Mouse (Mus musculus): ENCODE measurements around the gene Zfp609.

The Zfp609 gene

DNA sequence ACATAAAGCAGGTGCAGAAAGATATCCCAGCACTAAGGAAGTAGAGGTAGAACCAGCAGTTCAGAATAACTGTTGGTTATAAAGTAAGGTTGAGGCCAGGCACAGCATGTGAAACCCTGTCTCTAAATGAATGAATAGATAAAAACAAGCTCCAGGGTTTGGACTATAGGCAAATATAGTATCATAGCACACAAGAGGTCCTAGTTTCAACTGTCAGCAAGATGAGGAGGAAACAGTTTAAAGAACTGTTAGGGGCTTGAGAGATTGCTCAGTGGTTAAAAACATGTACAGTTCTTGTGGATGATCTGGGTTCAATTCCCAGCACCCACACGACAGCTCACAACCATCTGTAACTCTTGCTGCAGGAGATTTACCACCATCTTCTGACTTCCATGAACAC, 15.6 kb downstream of the Zfp609 start:
- DNase-seq: no peak

DNA sequence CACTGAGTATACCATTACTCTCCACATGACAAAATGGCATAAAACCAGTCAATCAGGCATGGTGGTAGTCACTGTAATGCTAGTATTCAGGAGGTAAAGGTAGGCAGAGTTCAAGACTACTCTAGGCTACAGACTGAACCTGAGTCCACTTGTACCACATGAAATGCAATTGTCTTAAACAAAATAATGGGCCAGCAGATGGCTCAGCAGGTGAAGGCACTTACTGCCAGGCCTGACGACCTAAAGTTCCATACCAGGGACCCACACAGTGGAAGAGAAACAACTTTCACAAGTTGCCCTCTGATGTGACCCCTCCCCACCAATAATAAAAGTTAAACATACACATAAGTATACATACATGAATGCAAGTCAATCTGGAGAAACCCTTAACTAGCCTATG, 19.5 kb downstream of the Zfp609 start:
- no peak for DNase-seq

DNA sequence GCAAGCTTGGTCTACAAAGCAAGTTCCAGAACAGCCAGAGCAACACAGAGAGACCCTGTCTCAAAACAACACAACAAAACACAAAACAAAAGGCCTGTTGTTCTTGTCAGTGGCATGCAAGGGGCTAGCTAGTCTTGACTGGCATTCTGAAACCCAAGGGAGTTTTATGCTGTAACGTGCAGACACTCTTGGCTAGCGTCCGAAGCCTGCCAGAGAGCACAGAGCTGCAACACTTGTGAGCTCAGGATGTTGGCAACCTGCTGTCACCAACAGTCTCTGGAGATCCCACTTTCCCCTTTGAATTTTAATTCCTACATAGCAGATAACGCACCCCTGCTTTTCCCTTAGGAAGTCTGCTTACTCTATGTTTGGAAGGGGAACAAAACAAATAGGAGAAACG, 20.1 kb downstream of the Zfp609 start:
- no peak for DNase-seq

DNA sequence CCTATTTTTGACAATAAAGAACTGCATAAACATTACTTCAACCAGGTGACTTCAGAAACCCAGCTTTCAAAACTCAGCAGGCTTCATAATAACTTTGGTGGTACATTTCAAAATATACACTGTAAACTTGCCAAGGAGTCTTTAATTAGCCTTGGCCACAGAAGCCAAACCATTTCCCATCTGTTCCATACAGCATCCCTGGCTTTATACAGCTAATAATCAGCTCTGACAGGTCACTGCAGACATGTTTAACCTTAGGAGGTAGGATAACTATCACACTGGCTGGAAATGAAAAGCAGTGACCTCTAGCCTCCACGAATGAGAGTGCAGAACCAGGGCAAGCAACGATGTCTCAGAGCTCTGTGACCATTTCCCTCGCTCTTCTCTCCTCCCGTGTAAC, 27.6 kb downstream of the Zfp609 start:
- DNase-seq: no peak

DNA sequence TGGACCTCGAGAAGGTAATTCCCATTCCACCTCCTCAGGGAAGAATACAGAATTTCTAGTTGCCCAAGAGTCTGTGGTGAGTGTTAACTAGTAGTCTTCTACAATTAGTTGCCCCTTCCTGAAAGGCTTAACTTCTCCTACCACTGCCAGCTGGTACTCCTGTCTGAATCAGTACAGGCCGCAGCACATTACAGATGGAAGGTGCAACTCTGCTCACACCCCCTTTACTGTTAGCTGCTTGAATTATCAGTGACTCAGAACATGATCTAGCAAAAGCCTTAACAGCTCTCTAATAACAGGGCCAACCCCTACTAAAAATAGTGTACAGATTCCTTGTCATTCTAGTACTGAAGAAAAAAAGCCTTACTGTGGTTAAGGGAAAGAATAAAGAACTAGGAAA, 31.7 kb downstream of the Zfp609 start:
- DNase-seq: no peak

DNA sequence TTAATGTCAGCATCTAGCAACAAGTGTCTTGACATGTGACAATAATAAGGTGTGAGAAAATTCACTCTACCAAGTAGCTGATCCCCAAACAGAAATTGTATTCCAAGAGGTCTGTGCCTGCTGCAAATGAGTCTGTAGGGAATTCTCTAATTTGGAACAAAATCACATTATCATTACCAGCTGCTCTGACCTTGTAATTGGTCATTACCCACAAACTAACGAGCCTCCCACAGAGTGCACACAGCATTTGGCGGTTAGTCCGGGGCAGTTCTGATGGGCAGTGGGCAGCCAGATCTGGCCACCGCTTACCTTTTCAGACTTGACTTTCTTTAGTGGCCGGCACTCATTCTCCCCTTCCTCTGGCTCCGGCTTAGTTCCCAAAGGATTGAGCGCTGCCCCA, 33.1 kb downstream of the Zfp609 start:
- DNase-seq: no peak

DNA sequence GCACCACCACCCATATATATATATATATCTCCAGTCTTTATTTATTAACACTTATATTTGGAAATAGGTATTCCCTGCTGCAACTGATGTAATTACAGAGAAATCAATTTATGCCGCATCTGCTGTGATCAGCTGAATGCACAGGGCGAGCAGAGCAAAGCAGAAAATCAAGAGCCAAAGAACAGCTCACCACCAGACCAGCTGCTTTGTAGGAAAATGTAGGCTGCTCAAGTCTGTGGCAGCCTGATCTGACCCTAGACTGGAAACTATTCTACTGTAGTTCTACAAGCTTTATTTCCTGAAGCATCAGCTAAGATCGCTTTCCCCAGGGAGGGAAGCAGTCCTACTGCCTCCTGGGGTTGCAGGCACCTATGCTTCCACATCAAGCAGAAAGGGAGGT, 33.9 kb downstream of the Zfp609 start:
- no peak for DNase-seq

DNA sequence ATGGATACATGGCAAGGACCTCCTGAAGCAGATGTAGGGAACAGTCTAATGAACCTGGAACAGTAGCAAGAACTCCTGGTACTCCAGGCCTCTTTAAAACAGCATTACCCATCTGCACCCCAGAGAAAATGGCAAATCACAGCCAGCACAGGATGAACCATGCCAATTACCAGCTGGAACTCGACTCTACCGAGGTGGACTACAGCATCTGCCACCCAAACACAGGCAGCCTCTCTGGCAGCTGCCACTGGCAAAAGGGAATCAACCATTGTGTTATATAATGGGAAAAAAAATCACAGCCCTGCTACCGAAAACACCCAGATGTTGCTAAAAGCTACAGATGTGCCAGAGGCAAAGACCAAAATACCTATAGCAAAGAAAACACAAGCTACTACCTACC, 34.3 kb downstream of the Zfp609 start:
- DNase-seq: no peak

DNA sequence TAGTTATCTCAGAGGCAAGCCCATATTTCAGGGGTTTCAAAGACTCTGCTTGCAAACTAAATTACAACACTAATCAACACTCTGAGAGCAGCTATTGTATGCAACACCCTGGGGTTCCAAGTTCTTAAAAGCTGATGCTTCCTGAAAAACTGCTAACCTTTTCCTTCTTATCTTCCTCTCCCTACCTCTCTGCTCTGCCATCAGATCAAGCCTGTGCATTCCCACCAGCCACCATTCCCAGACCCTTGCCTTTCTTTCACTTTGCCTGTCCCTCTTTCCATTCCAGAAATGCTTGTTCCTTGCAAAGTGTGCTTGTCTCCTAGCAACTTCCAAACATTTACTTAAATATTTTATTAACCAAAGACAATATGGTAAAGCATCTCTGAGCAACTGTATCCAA, 35.5 kb downstream of the Zfp609 start:
- no peak for DNase-seq

DNA sequence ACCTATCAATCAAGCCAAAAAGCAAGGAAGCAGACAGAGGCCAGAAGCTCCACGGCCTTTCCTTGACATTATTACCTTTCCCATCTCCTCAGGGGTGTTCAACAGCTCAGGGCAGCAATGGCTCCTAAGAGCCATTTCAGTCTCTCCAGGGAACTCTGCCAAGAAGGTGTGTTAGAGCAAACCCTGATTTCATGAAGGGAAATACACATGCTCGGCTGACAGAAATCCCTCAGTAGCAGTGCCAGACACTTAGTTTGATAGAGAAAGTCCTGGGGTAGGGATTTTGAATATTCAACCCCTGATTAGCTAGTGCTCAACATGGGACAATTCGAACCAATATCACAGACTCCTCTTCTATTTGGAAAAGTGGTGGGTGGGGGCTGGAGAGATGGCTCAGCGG, 36.3 kb downstream of the Zfp609 start:
- DNase-seq: peak; percentile 33

DNA sequence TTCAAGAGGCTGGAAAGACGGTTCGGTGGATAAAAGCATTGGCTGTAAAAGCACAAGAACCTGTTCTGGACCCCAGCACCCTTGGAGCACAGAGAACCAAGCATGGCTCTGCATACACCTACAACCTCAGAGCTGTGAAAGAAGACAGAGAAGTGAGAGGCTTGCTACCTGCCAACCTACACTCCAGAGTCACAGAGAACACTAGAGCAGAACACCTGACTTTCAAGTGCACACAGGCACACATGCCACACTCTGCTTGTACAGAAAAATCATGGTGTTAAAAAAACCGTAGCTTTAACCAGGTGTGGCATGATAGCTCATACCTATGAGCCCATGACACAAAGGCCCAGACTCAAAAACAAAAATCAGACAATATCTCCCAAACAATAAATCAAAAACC, 37.6 kb downstream of the Zfp609 start:
- DNase-seq: peak; percentile 57

DNA sequence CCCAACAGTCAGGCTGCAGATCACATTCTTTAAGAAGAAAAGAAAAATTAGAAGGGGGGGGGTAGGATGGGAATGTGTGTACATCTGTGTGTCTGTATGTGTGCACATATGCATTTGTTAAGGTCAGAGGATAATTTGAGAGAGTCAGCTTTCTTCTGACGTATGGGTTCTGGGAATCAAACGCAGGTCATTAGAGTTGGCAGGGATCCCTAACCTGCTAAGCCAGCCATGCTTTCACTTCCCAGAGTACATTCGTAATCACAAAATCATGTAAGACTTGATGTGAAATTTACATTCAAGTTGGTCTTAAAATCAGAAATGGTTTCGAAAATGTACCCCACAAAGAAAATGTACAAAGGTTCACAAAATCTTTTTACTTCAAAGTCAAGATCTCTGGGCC, 38.8 kb downstream of the Zfp609 start:
- DNase-seq: no peak

DNA sequence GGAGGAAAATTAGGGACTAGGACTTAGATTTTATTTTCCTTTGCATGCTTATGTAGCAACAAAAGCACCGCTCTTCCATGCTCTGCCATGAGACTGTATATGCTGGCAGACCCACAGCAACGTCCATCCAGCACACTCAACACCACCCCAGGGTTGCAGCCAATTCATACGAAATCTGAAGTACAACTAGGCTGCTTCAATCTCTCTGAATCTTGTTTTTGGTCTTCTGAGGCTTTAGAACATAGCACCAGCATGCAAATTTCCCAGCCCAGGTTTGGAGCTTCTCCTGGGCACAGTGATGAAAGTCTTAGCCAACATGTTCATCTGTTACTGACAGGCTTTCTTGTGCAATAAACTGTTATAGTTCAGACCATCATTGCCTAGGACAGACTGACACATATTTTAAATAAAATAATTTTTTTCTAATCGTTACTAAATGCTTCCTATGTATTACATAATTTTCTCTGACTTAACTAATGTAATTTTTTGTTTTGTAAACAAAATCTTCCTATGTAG, 39.5 kb downstream of the Zfp609 start:
- no peak for DNase-seq

DNA sequence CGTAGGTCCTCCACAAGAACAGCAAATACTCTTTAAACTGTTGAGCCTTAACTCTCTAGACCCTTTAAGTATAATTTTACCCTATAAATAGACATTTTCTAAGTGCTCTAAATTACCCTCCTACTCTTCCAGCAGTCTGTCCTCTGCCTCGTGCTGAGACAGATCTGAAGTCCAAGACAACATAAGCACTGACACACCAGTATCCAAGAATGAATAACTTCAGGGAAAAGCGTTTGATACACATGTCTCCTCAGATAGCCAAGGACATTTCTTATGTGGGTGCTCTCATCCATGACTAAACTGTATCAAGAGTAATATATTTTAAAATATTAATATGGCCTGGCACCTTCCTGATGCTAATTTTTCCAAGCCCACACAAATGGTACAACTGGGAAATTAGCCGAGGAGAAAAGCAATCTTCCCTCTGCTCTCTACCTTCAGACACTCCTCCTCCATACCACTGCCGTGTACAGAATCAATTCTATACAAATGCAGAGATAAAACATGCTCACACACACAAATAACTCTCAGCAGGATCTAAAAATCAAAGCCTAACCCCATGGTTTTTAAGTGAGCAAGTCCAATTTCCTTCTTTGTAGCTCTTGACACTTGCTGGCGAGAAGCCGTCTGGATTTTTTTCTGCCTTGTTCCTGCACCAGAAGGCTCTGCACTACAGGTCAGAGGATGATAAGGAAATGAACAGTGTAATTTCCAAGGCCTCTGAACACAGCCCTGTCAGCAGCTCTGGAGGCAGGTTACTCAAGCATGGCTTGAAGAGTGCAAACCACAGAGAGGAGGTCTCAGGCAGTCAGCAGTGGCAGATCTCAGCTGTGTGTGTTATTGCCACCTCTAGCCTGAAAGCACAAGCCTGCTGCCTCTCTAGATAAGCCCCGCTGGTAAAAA, 40.2 kb downstream of the Zfp609 start:
- DNase-seq: peak; percentile 57

DNA sequence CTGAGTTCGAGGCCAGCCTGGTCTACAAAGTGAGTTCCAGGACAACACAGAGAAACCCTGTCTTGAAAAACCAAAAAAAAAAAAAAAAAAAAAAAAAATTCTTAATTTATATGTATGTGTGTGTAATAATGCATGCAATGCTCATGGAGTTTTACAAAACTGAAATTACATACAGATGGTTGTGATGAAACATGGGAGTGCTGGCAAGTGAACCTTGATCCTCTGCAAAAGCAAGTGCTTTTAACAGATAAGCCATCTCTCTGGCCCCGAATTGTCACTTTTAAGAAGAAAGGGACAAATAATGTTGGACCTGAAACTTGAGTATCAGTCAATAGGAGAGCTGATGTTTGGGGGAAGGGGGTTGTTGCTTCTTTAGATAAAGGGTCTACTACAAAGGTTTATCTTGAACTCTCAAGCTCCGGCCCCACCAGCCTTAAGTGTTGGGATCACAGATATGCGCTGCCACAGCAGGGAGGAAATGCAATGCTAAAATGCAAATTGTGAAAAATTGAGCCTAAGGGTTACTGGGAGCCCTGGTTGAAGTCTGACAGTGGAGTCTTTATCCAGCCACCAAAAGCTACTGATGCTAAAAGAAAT, 41.5 kb downstream of the Zfp609 start:
- DNase-seq: no peak

DNA sequence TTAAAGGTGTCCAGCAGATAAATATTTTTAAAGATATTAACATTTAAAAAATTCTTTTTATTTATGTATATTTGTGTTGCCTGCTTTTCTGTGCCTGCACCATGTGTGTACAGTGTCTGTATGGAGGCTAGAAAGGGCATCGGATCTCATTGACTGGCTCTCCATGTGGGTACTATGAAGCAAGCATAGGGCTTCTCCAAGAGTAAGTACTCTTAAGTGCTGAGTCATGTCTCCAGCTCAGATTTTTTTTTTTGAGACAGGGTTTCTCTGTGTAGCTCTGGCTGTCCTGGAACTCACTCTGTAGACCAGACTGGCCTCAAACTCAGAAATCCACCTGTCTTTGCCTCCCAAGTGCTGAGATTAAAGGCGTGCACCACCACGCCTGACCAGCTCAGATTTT, 47.7 kb downstream of the Zfp609 start:
- DNase-seq: peak; percentile 35

DNA sequence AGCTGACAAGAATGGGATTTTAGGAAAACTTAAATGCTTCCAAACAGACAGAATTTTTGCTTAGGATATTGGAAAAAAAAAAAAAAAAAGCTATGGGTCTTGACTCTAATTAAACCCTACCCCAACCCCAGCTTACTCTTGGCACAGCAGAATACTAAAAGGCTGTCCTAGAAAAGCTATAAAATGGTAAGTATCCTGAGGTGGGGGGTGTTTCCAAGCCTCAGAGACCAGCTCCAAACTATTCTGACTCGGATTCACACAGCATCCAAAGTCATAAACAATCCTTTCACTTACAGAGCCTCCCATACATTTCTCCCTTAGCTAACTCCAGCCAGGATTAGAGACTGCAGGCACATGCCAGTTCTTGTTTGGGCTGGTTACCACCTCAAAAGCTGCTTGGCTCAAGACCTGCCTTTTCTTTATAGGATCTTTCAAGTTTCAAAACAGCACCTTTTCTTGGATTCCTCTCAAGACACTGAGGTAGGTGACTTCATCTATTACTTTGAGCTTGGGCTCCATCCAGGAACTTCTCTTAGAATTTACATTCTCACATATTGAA, 50.4 kb downstream of the Zfp609 start:
- no peak for DNase-seq

DNA sequence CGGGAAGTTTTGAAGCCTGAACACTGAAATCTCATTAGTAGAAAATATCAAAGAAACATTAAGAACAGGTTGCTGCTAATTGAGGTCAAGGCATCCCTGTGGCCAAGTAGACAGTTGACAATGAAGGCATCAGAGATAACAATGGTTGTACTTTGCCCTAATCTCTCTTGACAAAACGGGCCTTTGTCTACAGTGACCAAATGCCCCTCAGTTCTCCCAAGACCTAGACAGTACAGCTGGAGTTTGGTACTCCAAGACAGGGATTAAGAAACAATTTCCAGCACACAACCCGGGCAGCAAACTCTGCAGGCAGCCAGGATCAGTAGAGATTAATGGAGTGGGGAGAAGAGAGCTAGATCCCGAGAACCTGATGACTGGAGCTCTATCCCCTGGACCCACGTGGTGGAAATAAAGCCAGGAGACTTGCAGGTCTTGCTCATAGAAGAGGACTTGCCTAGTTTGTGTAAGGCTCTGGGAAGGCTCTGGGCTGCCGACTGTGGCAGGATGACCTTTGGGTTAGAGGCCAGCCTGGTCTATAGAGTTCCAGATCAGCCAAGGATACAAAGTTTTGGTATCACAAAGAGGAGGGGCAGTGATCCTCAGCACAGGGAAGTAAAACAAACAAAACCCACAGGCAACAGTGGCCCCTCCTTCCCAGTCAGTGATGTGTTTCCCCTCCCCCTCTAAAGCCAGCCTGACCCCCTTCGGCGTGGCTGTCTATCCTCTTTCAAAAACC, 51.1 kb downstream of the Zfp609 start:
- no peak for DNase-seq

DNA sequence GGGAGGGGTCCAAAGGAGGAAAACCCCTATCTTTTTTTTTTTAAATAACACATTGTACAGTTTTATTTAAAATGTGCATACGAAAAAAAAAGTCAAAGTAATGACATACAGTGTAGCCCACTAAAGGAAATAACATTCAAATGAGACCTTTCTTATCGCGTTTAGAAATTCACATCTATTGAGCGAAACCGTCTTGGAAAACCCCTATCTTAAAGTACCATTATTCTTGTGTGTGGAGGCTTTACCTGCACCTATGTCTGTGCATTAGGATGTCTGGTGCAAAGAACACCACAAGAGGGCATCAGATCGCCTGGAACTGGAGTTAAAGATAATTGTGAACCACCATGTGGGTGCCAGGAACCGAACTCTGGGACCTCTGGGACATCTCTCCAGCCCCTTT, 53.6 kb downstream of the Zfp609 start:
- DNase-seq: no peak

DNA sequence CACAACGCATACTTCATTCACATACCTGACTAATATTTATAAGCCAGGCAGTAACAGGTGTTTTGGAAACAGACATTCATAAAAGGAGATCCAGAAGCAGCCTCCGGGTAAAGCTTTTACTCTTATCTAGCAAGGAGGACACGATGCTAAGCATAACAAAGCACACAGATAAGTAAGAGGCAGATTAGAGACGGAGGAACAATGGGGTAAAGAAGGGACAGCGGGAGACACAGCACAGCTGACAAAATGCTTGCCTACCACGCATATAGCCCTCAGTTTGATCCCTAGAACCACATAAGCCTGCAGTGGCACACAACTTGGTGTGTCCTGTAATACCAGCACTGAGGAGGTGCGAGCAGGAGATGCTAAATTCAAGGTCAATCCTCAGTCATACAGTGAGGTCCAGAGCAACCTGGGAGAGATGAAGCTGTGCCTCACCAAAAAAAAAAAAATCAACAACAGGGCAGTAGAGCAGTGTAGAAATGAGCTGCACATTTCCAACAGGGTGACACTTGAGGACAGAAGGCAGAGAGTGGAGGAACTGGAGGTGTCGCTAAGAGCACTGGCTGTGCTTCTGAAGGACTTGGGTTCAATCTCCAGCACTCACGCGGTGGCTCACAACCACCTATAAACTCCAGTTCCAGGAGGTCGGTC, 56.2 kb downstream of the Zfp609 start:
- no peak for DNase-seq

DNA sequence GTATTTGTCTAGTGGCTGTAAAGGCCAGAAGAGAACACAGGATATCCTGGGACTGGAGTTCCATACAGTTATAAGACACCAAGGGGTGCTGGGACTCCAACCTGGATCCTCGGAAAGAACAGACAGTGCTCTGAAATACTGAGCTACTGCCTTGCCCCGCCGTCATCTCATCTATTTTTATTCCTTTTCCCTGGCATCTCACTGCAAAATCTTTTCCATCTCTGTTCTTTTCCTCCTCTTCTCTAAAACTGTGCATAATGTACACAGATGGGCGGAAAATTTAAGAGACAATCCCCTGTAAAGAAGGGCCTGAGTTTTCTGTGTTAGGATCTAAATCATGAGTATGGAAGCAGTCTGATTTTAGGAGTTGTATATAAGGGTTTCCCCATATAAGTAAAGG, 64.6 kb downstream of the Zfp609 start:
- DNase-seq: no peak

DNA sequence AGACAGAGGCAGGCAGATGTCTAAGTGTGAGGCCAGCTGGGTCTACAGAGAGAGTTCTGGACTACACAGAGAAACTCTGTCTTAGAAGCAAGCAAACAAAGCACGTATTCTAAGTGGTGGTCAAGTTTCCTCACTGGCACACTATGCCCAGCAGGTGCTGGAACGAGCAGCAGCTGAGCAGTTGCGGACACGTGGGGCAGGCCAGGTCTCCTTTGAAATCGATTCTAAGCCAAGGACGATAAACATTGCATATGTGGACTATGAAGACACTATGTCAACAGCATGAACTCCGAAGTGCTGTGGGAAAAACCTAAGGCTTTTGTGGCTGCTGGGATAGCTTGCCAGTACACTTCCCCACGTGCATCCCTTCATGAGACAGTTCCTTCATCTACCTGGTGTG, 67.4 kb downstream of the Zfp609 start:
- peak; percentile 15 for DNase-seq

DNA sequence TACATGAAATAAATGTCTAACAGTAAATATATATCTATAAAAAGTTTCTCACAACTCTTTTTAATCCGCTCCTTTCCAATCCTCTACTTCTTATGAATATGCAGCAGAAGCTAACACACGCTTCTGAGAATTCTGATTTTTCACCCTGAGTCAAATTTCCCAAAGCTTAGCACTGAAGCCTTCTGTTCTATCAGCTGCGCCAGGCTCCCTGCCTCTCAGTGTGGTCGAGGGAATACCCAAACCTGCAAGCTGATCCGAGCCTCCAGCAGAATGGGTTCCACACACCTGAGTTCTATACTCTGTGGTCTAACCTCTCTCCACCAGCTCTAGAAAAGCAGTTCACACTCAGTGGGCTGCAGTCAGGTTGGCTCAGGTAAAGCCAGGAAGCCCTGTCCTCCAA, 68.1 kb downstream of the Zfp609 start:
- DNase-seq: no peak
